Mouse (Mus musculus) left cerebral cortex, adult 9 months (tissue): ENCODE results near the gene Smoc1.

Experiments
- DNase-seq, 2 experiments: peaks; one replicate each; pipeline ENCODE4 v3.0.0; 2022; ENCODE audit warnings: low spot score in 2 of 2

The Smoc1 gene

GRCm38 (mm10) chr12:81224843-81225242, 198.2 kb downstream of the Smoc1 start:
- no peak for DNase-seq

GRCm38 (mm10) chr12:81225966-81226577, 199.5 kb downstream of the Smoc1 start:
- no peak for DNase-seq

DNA sequence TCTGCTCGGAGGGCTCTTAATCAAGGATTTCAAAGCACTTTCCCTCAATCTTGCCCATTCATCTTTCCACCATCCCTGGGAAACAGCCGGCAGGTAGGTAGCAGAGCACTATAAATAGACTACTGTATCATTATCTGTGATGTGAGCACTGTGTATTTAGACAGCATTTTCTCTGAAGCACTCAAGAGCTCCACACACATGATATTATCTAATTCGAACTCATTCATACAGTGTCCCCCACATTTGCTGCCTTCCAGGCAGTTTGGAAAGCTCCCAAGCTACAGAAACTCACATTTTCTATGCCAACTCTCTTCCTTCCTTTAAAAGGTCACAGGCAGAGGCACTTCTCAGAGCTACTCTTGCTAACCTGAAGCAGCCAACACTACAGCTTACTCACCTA, 200.0 kb downstream of the Smoc1 start:
- peak; percentile 19 to 31 for DNase-seq

- peak; percentile 83 to 85 for DNase-seq
Observed at GRCm38 (mm10) chr12:81227767-81228460, 201.3 kb downstream of the Smoc1 start.

DNA sequence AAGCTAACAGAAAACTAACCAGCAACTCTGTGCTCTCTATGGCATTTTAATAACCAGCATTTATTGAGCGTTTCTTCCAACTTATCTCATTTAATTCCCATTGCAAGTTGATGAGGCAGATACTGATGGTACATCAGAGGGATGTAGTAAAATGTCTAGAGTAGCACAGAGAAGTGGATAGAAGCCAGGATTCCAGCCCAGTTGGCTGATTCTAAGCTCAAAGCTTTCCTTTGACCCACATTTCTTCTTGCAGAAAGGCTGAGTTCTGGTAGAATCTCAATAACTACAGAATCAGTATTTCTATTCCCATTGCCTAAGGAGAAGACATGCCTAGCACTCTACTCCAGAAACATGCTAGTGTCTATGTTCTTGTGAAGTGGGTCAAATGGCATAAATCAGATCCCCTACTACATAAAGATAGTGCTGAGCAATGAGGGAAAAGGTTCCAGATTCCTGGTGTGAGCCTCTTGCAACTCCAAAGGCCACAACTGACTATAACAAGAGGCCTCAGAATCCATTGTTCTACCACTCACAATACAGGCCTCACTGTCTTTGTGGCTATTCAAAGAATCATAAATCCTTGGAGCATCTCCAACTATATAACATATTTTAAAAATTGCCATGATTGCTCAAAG, 207.3 kb downstream of the Smoc1 start:
- no peak for DNase-seq

GRCm38 (mm10) chr12:81235456-81236330, 209.1 kb downstream of the Smoc1 start:
- DNase-seq: no peak
